Mouse (Mus musculus) stomach, embryonic 16.5 days (tissue): ENCODE measurements at regions not wholly inside any gene's neighbourhood (a gene's known extent, or its start where the extent isn't known, plus 50 kb on each side); places are given as distances from the start of the nearest gene placed in this dataset.

ENCODE experiments used
- ATAC-seq: fragments of 200-750 bp; cut with Nextera tagmentation; 2 replicates; pipeline ENCODE4 v1.8.0; 2017; ENCODE audit warnings: moderate number of reproducible peaks, moderate TSS enrichment; ENCODE audit not compliant: insufficient read depth, low FRiP score
- H3K27ac ChIP-seq: fragments of 300-500 bp; sonication (generic); 2 replicates; pipeline ENCODE4 v1.5.1; 2014; ENCODE audit warnings: low read length
- H3K27me3 ChIP-seq: fragments of 300-500 bp; sonication (generic); 2 replicates; pipeline ENCODE4 v1.6.1; 2014; ENCODE audit warnings: low read length, control low read depth, mixed read lengths; ENCODE audit not compliant: control insufficient read depth, insufficient read depth
- H3K36me3 ChIP-seq: fragments of 300-500 bp; sonication (generic); 2 replicates; pipeline ENCODE4 v1.6.1; 2014; ENCODE audit warnings: low read length; ENCODE audit not compliant: control insufficient read depth, insufficient read depth
- H3K4me1 ChIP-seq: fragments of 300-500 bp; sonication (generic); 2 replicates; pipeline ENCODE4 v1.6.1; 2014; ENCODE audit warnings: low read length, control low read depth, mixed read lengths; ENCODE audit not compliant: control insufficient read depth, insufficient read depth
- H3K4me2 ChIP-seq: fragments of 300-500 bp; sonication (generic); 2 replicates; pipeline ENCODE4 v1.6.1; 2014; ENCODE audit warnings: low read depth, low read length, mixed read lengths
- H3K4me3 ChIP-seq: fragments of 300-500 bp; sonication (generic); replicated peaks from 2 replicates; pipeline ENCODE4 v1.5.1; 2014; ENCODE audit warnings: mild to moderate bottlenecking, low read length
- H3K9ac ChIP-seq: fragments of 300-500 bp; sonication (generic); 2 replicates; pipeline ENCODE4 v1.6.1; 2014; ENCODE audit warnings: low read length
- H3K9me3 ChIP-seq: fragments of 300-500 bp; sonication (generic); replicated peaks from 2 replicates; pipeline ENCODE4 v1.6.1; 2016; ENCODE audit warnings: low read length, control low read depth; ENCODE audit not compliant: control insufficient read depth
- WGBS: fragments of 180-500 bp; shearing (Covaris S2); extraction: QIAGEN DNeasy Blood & Tissue Kit; methylation state at CpG from one replicate; pipeline ENCODE4 v1.1.7; 2014; 5-methylcytosine and 5-hydroxymethylcytosine counted together

- H3K4me1 ChIP-seq = no peaks in the 10 kb centered on the region
- H3K27me3 ChIP-seq = no peaks in the 10 kb centered on the region
- no peak overlapping the region for H3K4me3 ChIP-seq
- no peaks in the 10 kb centered on the region for H3K9me3 ChIP-seq
- ATAC-seq = no peak
- no peaks in the 10 kb centered on the region for H3K36me3 ChIP-seq
- H3K4me2 ChIP-seq = no peak overlapping the region
- 98% methylated on average over 2 of the region's 2 CpGs for WGBS
- no peak overlapping the region for H3K9ac ChIP-seq
- H3K27ac ChIP-seq = no peak overlapping the region
Measured at GRCm38 (mm10) chr12:39797843-39798242, 240.0 kb downstream of the Arl4a start.

DNA sequence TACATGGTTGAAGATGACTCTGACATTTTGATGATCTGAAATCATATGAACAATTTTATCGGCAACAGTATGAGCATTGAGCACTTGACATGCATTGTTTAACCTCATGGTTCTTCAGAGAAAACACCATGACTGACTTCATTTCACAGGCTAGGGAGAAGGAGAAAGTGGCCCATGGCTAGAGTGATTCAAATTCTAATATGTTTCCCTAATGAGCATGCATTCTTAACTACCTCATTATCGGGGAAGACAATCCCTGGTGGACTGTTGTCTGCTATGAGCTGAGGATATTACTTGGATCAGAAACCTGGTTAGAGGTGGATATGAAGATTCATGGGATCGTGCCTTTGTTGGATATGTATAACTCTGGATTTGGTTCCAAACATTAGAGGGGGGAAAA lies 240.9 kb downstream of the Arl4a start:
- H3K4me1 ChIP-seq = no peaks in the 10 kb centered on the region
- no peak overlapping the region for H3K9ac ChIP-seq
- no peak overlapping the region for H3K4me3 ChIP-seq
- no peak overlapping the region for H3K4me2 ChIP-seq
- H3K9me3 ChIP-seq = no peaks in the 10 kb centered on the region
- no peak overlapping the region for H3K27ac ChIP-seq
- WGBS = 89% methylated on average over 3 of the region's 3 CpGs
- H3K36me3 ChIP-seq = no peaks in the 10 kb centered on the region
- ATAC-seq = no peak
- H3K27me3 ChIP-seq = no peaks in the 10 kb centered on the region

DNA sequence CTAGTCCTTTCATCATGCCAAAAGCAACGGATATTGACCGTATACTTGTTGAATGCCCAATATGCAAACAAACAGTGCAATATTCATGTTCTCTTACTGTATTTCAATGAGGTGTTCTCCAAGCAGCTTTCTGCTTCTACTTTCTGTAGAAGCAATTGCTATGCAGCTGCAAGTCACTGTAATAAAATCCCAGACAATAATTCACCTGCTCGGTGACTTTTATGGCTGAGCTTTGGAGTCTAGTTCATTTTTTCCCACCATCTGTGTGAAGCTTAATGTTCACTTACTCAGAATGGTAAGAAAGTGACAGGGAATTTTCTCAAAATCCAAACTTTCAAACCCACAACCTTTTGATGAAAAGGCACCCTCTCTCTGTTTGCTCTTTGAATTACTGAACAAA lies 252.8 kb downstream of the Arl4a start:
- Histone ChIP-seq H3K4me3 (no peak overlapping the region), H3K4me2 (no peak overlapping the region), H3K9me3 (no peaks in the 10 kb centered on the region), H3K27ac (no peak overlapping the region), H3K27me3 (no peaks in the 10 kb centered on the region), H3K4me1 (no peaks in the 10 kb centered on the region), H3K36me3 (no peaks in the 10 kb centered on the region), H3K9ac (no peak overlapping the region)
- 76% methylated on average over 3 of the region's 3 CpGs for WGBS
- no peak for ATAC-seq

GRCm38 (mm10) chr12:39784532-39784931 lies 253.3 kb downstream of the Arl4a start:
- Histone ChIP-seq H3K36me3 (no peaks in the 10 kb centered on the region), H3K9me3 (no peaks in the 10 kb centered on the region), H3K4me1 (no peaks in the 10 kb centered on the region), H3K27me3 (no peaks in the 10 kb centered on the region), H3K27ac (no peak overlapping the region), H3K4me2 (no peak overlapping the region), H3K9ac (no peak overlapping the region), H3K4me3 (no peak overlapping the region)
- no peak for ATAC-seq
- WGBS = 67% methylated on average over 3 of the region's 3 CpGs

DNA sequence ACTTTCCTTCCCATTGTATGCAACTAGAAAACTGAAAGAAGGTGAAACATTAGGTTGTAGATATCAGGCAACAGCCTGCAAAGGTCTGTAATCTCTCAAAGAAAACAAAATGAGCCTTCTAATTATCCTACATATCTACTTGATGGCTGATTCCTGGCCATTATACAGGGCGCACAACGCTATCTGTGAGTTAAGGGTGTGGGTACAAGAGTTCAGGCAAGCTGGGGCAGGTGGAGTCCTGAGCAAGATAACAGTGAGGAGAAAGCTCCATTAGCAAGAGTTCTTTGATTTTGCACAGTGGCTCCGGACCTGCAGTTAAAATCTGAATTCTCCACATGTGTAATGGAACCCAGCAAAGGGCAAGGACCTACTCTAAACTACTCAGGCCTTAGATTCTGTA lies 261.7 kb downstream of the Arl4a start:
- Histone ChIP-seq H3K9ac (no peak overlapping the region), H3K27ac (no peak overlapping the region), H3K9me3 (no peaks in the 10 kb centered on the region), H3K4me1 (no peaks in the 10 kb centered on the region), H3K4me2 (no peak overlapping the region), H3K4me3 (no peak overlapping the region), H3K27me3 (no peaks in the 10 kb centered on the region), H3K36me3 (no peaks in the 10 kb centered on the region)
- 48% methylated on average over 3 of the region's 3 CpGs for WGBS
- no peak for ATAC-seq

- Histone ChIP-seq H3K4me3 (no peak overlapping the region), H3K4me1 (no peaks in the 10 kb centered on the region), H3K27me3 (no peaks in the 10 kb centered on the region), H3K27ac (no peak overlapping the region), H3K36me3 (no peaks in the 10 kb centered on the region), H3K9me3 (no peaks in the 10 kb centered on the region), H3K9ac (no peak overlapping the region), H3K4me2 (no peak overlapping the region)
- WGBS = 79% methylated on average over 11 of the region's 11 CpGs
- ATAC-seq = no peak
Measured at GRCm38 (mm10) chr12:39766988-39767387, 270.8 kb downstream of the Arl4a start.

GRCm38 (mm10) chr12:39763529-39763928 lies 274.3 kb downstream of the Arl4a start:
- Histone ChIP-seq H3K4me1 (no peaks in the 10 kb centered on the region), H3K4me2 (no peak overlapping the region), H3K9me3 (no peaks in the 10 kb centered on the region), H3K9ac (no peak overlapping the region), H3K4me3 (no peak overlapping the region), H3K27me3 (no peaks in the 10 kb centered on the region), H3K36me3 (no peaks in the 10 kb centered on the region), H3K27ac (no peak overlapping the region)
- no peak for ATAC-seq
- WGBS = 81% methylated on average over 3 of the region's 3 CpGs

DNA sequence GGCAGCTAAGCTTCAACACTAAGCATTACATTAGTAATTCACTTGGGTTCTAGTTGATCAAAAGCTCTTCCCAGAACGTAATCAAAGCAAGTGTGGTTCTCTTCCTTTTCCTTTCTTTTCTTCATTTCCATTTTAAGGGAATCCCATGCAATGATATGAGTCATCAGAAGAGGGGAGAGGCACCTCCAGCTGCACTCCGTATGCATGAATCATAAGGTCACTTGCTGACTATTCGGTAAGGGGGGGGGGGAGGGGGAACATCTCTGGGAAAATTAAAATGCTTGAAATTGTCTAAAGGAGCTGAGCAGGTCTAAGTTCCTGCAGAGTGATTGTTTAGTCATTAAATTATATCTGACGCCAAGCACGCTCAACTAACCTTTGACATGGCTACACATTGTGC lies 275.9 kb downstream of the Arl4a start:
- Histone ChIP-seq H3K4me3 (no peak overlapping the region), H3K36me3 (no peaks in the 10 kb centered on the region), H3K9ac (no peak overlapping the region), H3K27ac (no peak overlapping the region), H3K4me1 (no peaks in the 10 kb centered on the region), H3K4me2 (no peak overlapping the region), H3K9me3 (no peaks in the 10 kb centered on the region), H3K27me3 (no peaks in the 10 kb centered on the region)
- WGBS = 42% methylated on average over 5 of the region's 5 CpGs
- ATAC-seq = no peak

- Histone ChIP-seq H3K4me1 (no peaks in the 10 kb centered on the region), H3K9ac (no peak overlapping the region), H3K4me3 (no peak overlapping the region), H3K9me3 (no peaks in the 10 kb centered on the region), H3K27ac (no peak overlapping the region), H3K4me2 (no peak overlapping the region), H3K27me3 (no peaks in the 10 kb centered on the region), H3K36me3 (no peaks in the 10 kb centered on the region)
- no peak for ATAC-seq
- whole genome bisulfite sequencing = 18% methylated on average over 1 of the region's 1 CpGs
Measured at GRCm38 (mm10) chr12:39761326-39761725, 276.5 kb downstream of the Arl4a start.

DNA sequence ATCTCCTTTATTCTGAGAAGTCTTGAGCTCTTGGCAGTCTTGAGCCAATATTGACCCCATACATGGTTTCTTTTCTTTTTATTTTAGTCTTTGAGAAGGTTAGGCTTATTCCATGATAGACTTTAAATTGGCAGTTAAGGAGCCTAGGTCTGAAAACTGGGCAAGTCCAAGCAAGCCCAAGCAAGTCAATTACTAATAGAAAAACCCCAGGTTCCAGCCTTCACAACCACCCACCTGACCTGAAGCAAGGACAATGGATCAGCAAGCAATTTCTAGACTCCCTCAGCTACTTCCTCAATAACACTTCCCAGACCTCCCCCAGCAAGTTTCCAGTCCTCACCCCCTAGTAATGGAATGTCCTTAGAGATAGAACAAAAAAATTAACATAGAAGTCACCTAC lies 279.9 kb downstream of the Arl4a start:
- Histone ChIP-seq H3K4me2 (no peak overlapping the region), H3K27me3 (no peaks in the 10 kb centered on the region), H3K4me3 (no peak overlapping the region), H3K9me3 (no peaks in the 10 kb centered on the region), H3K27ac (no peak overlapping the region), H3K9ac (no peak overlapping the region), H3K4me1 (no peaks in the 10 kb centered on the region), H3K36me3 (no peaks in the 10 kb centered on the region)
- ATAC-seq = no peak
